Mouse (Mus musculus) hindbrain, embryonic 16.5 days (tissue): ENCODE data around the gene Pla2g6. TPM values are rescaled to one million over a fixed set of nuclear protein-coding genes. Genes with fewer than 3 reads are reported as not detected.

Experiments
- ATAC-seq: fragments of 200-750 bp; cut with Nextera tagmentation; 2 replicates; pipeline ENCODE4 v1.8.0; 2017; ENCODE audit warnings: moderate TSS enrichment, moderate library complexity
- H3K27ac ChIP-seq: fragments of 300-500 bp; sonication (generic); 2 replicates; pipeline ENCODE4 v1.5.1; 2014; ENCODE audit warnings: low read depth, mild to moderate bottlenecking, control low read depth, low read length, moderate library complexity
- H3K27me3 ChIP-seq: fragments of 300-500 bp; sonication (generic); replicated peaks from 2 replicates; pipeline ENCODE4 v1.6.1; 2014; ENCODE audit warnings: low read length; ENCODE audit not compliant: control insufficient read depth, insufficient read depth
- H3K36me3 ChIP-seq: fragments of 300-500 bp; sonication (generic); 2 replicates; pipeline ENCODE4 v1.6.1; 2014; ENCODE audit warnings: mild to moderate bottlenecking, low read length, moderate library complexity, mixed read lengths; ENCODE audit not compliant: control insufficient read depth, insufficient read depth
- H3K4me1 ChIP-seq: fragments of 300-500 bp; sonication (generic); 2 replicates; pipeline ENCODE4 v1.6.1; 2014; ENCODE audit warnings: low read depth, low read length; ENCODE audit not compliant: control insufficient read depth, insufficient read depth
- H3K4me2 ChIP-seq: fragments of 300-500 bp; sonication (generic); 2 replicates; pipeline ENCODE4 v1.6.1; 2014; ENCODE audit warnings: mild to moderate bottlenecking, low read length, control low read depth, moderate library complexity
- H3K4me3 ChIP-seq: fragments of 300-500 bp; sonication (generic); 2 replicates; pipeline ENCODE4 v1.5.1; 2014; ENCODE audit warnings: mild to moderate bottlenecking, low read length, control low read depth, moderate library complexity
- H3K9ac ChIP-seq: fragments of 300-500 bp; sonication (generic); 2 replicates; pipeline ENCODE4 v1.6.1; 2014; ENCODE audit warnings: low read depth, mild to moderate bottlenecking, control low read depth, low read length, moderate library complexity
- H3K9me3 ChIP-seq: fragments of 300-500 bp; sonication (generic); 2 replicates; pipeline ENCODE4 v1.6.1; 2014; ENCODE audit warnings: mild to moderate bottlenecking, low read length, moderate library complexity; ENCODE audit not compliant: control insufficient read depth
- WGBS: fragments of 180-500 bp; shearing (Covaris S2); extraction: QIAGEN DNeasy Blood & Tissue Kit; methylation state at CpG from one replicate; pipeline ENCODE4 v1.1.7; 2014; 5-methylcytosine and 5-hydroxymethylcytosine counted together
- polyA plus RNA-seq: library from polyadenylated mRNA; unstranded; fragments of >200 nt; fragmentation: Nextera tagmentation; extraction: Ambion mirVana; gene quantifications from 2 replicates; pipeline ENCODE4 v1.2.1, GENCODE M21; 2015

Gene Pla2g6
- polyA plus RNA-seq, 1 experiment from 2014 or later = 23.0 TPM

DNA sequence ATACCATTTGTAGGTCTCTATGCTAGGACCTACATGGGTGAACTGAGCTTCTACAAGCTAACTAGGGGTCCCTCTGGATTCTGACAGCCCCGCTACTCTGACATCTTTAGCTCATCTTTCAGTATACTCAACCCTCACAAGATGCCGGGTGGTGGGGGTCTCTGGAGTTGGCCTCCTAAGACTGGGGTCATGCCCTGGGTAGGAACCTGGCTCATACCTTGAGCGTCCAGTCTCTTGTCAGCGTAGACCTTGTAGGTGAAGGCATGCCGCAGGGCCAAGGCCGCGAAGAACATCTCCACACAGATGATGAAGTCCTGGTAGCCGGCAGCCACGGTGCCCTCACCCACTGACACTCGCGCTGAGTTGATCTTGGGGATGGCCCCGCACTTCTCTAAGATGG is 36.9 kb upstream of the Pla2g6 start:
- Histone ChIP-seq H3K4me3 (no peak overlapping the region), H3K4me2 (no peak overlapping the region), H3K27me3 (no peaks in the 10 kb centered on the region), H3K4me1 (no peaks in the 10 kb centered on the region), H3K36me3 (peaks cover 35% of the 10 kb centered on the region), H3K9me3 (no peaks in the 10 kb centered on the region), H3K9ac (no peak overlapping the region), H3K27ac (no peak overlapping the region)
- WGBS = 98% methylated on average over 12 of the region's 12 CpGs
- no peak for ATAC-seq

DNA sequence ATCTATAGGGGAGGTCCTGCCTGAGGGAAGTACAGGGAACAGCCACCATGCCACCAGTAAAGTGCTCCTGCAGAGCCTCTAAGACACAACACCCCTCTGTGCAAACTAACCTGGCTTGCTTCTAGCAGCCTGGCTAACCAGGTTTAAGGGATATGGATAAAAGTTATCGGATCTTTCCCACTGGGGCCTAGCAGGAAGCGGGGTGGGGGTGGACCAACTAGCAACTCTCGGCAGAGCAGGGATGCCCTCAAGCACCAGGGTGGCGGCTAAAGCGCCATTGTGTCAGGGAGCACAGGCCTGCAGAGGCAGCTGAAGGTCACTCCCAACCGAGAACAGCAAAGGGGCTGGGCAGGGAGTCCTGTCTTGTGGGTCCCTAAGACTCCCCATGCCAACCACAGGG is 35.9 kb upstream of the Pla2g6 start:
- ATAC-seq = no peak
- Histone ChIP-seq H3K36me3 (peaks cover 31% of the 10 kb centered on the region), H3K27me3 (no peaks in the 10 kb centered on the region), H3K4me3 (no peak overlapping the region), H3K4me2 (no peak overlapping the region), H3K9me3 (no peaks in the 10 kb centered on the region), H3K9ac (no peak overlapping the region), H3K4me1 (no peaks in the 10 kb centered on the region), H3K27ac (no peak overlapping the region)
- 77% methylated on average over 6 of the region's 6 CpGs for WGBS

GRCm38 (mm10) chr15:79361023-79361422 is 32.8 kb upstream of the Pla2g6 start:
- Histone ChIP-seq H3K4me2 (no peak overlapping the region), H3K9ac (no peak overlapping the region), H3K36me3 (peaks cover 29% of the 10 kb centered on the region), H3K4me3 (no peak overlapping the region), H3K4me1 (peaks cover 11% of the 10 kb centered on the region), H3K9me3 (no peaks in the 10 kb centered on the region), H3K27ac (no peak overlapping the region), H3K27me3 (0 out of 2 replicates have a peak, but pooled peaks cover 5% of the 10 kb centered on the region)
- WGBS = 71% methylated on average over 4 of the region's 4 CpGs
- no peak for ATAC-seq

- WGBS = 71% methylated on average over 7 of the region's 7 CpGs
- Histone ChIP-seq H3K4me2 (no peak overlapping the region), H3K4me1 (peaks cover 11% of the 10 kb centered on the region), H3K4me3 (no peak overlapping the region), H3K9ac (no peak overlapping the region), H3K9me3 (no peaks in the 10 kb centered on the region), H3K36me3 (peaks cover 24% of the 10 kb centered on the region), H3K27me3 (0 out of 2 replicates have a peak, but pooled peaks cover 5% of the 10 kb centered on the region), H3K27ac (no peak overlapping the region)
- no peak for ATAC-seq
Measured at GRCm38 (mm10) chr15:79360371-79360770, 32.2 kb upstream of the Pla2g6 start.

DNA sequence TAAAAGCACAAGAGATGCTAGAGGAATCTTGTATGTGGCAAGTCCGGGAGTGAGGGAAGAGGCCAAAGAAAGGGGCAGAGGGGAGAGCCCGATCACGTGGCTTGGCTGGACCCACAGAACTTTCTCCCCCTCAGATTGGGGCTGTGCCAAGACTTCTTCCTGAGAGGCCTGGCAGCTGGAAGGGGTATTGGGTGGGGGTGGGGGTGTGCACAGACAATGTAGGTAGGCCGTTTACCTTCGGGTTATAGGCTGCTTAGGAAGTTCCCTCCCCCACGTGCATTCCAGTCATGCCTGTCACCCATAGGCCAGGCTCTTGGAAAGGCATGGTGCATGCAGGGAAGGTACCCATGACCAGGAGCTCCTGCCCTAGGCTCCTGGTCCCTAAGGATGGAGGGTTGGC is 31.8 kb upstream of the Pla2g6 start:
- Histone ChIP-seq H3K36me3 (peaks cover 20% of the 10 kb centered on the region), H3K4me1 (peaks cover 11% of the 10 kb centered on the region), H3K9me3 (no peaks in the 10 kb centered on the region), H3K27ac (no peak overlapping the region), H3K4me2 (no peak overlapping the region), H3K27me3 (0 out of 2 replicates have a peak, but pooled peaks cover 5% of the 10 kb centered on the region), H3K4me3 (no peak overlapping the region), H3K9ac (no peak overlapping the region)
- no peak for ATAC-seq
- WGBS = 40% methylated on average over 6 of the region's 6 CpGs

- no peaks in the 10 kb centered on the region for H3K9me3 ChIP-seq
- 37% methylated on average over 12 of the region's 12 CpGs for WGBS
- H3K4me3 ChIP-seq = peak overlapping the region; percentile 49; the same call in 1 of the 2 replicates
- H3K4me2 ChIP-seq = peak overlapping the region; percentile 99
- 0 out of 2 replicates have a peak, but pooled peaks cover 5% of the 10 kb centered on the region for H3K27me3 ChIP-seq
- no peak overlapping the region; the same call in 1 of the 2 replicates for H3K9ac ChIP-seq
- H3K27ac ChIP-seq = no peak overlapping the region
- H3K36me3 ChIP-seq = peaks cover 9% of the 10 kb centered on the region
- peaks cover 11% of the 10 kb centered on the region for H3K4me1 ChIP-seq
- no peak; the same call in 1 of the 2 replicates for ATAC-seq
Measured at GRCm38 (mm10) chr15:79357974-79358690, 29.9 kb upstream of the Pla2g6 start.

DNA sequence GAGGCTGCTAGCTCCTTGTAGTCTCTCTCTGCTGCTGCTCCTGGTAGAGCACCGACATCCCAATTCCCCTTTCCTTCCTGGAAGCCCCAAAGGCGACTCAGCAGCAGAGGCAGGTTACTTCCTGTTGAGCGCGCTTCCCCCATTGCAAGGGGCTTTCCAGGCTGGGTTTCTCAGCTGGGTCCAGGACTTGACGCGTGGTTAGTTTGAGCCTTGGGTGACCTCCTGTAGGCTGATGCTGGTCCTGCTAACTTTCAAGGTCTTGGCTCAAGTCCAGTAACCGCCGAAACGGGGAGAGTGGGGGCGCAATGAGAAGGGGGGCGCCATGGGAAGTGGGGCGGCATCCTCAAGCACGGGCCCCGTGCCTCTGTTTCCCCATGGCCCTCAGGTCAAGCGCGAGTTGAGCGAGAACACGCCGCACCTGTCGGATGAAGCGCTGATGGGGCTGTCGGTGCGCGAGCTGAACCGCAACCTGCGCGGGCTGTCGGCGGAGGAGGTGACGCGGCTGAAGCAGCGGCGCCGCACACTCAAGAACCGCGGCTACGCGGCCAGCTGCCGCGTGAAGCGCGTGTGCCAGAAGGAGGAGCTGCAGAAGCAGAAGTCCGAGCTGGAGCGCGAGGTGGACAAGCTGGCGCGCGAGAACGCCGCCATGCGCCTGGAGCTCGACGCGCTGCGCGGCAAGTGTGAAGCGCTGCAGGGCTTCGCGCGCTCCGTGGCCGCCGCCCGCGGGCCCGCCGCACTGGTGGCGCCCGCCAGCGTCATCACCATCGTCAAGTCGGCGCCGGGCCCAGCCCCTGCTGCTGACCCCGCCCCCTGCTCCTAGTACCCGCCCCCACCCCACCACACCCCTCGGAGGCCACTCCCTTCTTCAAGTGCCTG is 29.1 kb upstream of the Pla2g6 start:
- WGBS = under 1% methylated on average over 67 of the region's 77 CpGs
- Histone ChIP-seq H3K9ac (peak overlapping the region; percentile 69), H3K36me3 (peaks cover 4% of the 10 kb centered on the region), H3K4me1 (peaks cover 11% of the 10 kb centered on the region), H3K9me3 (no peaks in the 10 kb centered on the region), H3K27ac (peak overlapping the region; percentile 62), H3K4me2 (peak overlapping the region; percentile 99), H3K4me3 (peak overlapping the region; percentile 49), H3K27me3 (0 out of 2 replicates have a peak, but pooled peaks cover 5% of the 10 kb centered on the region)
- peak; percentile 74 for ATAC-seq

DNA sequence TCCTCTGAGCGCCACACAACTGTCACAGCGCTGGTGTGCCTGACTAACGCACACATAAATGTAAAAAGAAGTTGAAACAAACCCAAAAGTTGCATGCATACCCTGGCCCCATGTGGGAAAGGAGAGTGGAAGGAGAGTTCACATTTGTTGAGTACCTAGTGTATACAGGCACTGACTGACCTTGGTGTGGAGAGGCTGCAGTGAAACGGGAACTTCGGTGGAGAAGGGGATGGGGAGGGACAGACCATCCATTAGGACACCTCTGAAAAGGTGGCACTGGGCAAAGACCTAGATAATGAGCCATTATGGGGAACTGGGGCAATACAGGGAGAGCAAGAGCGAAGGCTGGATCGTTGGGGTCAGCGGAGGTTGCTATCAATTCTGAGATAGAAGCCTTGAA is 28.3 kb upstream of the Pla2g6 start:
- peak overlapping the region; percentile 49 for H3K4me3 ChIP-seq
- H3K4me2 ChIP-seq = peak overlapping the region; percentile 99
- H3K4me1 ChIP-seq = peaks cover 13% of the 10 kb centered on the region
- H3K9me3 ChIP-seq = no peaks in the 10 kb centered on the region
- 0 out of 2 replicates have a peak, but pooled peaks cover 5% of the 10 kb centered on the region for H3K27me3 ChIP-seq
- peak overlapping the region; percentile 69 for H3K9ac ChIP-seq
- no peak for ATAC-seq
- H3K27ac ChIP-seq = no peak overlapping the region
- no peaks in the 10 kb centered on the region for H3K36me3 ChIP-seq
- 87% methylated on average over 8 of the region's 8 CpGs for WGBS

DNA sequence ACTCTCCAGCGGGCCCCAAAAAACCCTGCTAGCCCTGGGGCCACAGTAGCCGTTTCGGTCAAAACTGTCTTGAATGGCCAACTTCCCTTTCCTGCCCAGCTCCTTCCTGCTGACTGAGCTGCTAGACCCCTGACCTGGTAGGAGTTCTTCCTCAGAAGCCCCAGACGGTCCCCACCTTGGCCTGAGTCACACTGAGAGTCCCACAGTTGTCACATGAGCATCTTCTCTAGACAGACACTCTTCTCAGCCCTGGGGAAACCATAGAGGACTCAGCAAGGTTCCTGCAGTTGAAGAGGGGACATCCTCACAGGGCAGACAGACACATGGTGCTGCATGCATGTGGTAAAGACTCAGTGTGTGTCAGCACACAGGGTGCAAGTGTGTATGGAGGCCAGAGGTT is 26.4 kb upstream of the Pla2g6 start:
- Histone ChIP-seq H3K36me3 (no peaks in the 10 kb centered on the region), H3K4me3 (no peak overlapping the region), H3K27me3 (peaks cover 5% of the 10 kb centered on the region; the same call in 1 of the 2 replicates), H3K4me2 (no peak overlapping the region), H3K27ac (no peak overlapping the region), H3K4me1 (peaks cover 14% of the 10 kb centered on the region), H3K9ac (no peak overlapping the region), H3K9me3 (no peaks in the 10 kb centered on the region)
- 84% methylated on average over 4 of the region's 4 CpGs for WGBS
- no peak for ATAC-seq
